Mouse (Mus musculus): ENCODE data around the gene Irf1. TPM values are rescaled to one million over a fixed set of nuclear protein-coding genes. Genes with fewer than 3 reads are reported as not detected.

The Irf1 gene
- total RNA-seq, 2 experiments from 2014 or later, result 18.7 to 23.9 TPM

DNA sequence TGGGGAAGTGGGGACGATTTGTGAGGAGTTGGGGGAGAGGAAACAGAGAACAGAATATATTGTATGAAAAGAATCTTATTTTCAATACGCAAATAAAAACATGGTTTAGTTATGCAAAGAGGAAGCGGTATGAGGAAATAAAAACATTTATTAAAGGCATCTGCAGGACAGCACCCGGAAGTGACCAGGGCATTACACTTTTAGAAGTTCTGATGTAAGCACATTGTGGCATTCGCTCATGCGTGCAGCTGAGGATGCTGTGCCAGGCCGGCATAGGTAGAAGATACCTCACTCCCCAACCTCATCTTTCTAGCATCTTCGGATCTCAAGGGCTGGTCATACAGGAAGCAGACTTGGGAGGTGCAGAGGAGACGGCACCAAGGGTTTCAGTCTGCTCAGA lies 13.5 kb downstream of the Irf1 start:
- DNase-seq, result no peak

DNA sequence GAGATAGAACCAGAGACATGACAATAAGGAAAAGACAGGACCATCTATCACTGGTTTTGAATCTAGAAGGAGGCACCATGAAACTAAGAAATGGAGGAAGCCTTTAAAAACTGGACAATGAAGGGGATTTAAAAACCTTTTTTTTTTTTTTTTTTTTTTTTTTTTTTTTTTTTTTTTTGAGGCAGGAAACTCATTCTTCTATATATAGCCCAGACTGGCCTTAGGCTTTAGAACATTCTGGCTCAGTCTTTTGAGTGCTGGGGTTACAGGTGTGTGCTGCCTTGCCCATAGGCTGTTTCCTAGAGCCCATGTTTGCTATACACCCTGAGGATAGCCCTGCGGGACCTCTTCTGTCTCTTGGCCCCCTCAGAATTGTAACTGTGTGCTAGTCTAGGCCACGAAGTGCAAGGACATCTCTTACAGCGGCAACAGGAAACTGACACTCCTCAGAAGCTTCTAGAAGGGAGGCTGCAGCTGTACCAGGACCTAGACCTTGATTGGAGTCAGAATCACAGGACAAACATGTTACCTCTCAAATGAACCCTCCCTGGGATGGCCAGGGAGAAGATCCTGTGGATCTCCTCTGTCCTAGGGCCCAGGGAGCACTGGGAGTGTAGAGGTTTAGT lies 15.6 kb downstream of the Irf1 start:
- DNase-seq, result peak in 1 of 2 experiments; percentile 38

DNA sequence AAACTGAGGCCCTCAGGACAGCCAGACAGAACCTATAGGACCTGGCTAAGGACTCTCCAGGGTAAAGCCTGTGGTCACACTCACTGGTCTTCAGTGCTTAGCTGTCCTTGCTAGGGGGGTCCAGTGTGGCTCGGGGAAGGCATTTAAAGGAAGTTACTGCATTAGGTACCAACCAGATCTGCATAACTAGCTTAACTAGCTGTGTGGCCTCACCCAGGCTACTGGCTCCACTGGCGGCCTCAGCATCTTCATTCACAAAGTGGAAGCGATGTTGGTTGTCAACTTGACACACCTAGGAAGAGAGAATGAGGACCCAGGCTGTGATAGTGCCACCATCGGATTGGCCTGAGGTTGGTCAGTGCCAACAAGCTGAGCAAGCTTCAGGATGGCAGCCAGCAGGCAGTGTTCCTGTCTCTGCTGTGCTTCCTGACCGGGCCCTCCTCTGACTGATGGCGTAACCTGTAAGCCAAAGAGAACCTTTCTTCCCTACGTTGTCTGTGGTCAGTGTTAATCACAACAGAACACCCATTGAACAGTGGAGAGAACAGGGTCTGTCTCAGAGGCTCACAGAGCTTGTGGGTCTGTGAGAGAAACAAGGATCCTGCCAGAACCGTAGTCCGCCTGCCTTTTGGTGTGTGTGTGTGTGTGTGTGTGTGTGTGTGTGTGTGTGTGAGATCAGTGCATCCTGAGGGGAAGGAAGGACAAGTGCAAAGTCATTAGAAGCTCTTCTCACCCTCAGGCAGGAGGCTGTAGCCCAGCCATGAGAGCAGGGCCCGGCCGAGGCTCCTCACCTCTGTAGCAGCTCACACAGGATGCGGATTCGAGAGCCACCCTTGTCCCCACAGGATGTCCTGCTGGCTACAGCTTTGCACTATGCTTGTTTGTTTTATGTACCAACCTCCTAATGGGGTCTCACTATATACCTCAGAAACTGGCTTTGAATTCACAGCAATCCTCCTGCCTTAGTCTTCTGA lies 16.5 kb downstream of the Irf1 start:
- peak; percentile 49 to 68 for DNase-seq

DNA sequence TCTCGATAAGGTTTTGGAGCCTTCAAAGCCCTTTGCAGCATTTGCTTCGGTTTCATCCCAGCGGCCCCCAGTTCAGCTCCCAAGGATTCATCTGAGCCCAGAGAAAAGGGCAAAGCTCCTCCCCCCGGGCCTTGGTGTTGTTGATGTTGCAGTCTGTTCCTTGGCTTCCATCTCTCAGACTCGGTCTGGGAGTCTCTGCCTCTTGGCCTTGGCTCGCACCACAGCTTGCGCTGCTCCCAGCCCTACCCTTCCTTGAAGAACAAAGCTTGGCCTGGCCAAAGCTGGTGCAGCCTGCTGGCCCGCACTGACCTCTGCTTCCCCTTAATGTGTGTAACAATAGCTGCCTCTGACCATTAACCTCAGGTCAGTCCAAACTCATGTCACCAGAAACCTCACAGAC lies 18.4 kb downstream of the Irf1 start:
- peak; percentile 73 to 91 for DNase-seq

DNA sequence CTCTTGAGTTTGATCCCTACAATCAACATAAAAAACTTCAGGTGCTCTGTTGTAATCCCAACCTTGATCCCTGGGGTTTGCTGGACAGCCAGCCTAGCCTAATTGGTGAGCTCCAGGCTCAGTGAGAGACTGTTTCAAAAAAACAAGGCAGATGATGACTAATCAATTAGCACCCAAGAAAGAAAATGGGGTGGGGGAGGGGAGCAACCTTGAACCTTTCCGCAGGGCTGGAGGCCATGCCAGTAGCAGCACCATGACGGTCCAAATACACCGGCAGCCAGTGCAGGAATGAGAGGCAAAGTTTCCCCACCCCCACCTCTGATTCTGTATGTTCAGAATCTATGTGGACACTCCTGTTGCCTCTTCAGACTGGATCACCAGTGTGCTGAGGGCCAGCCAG lies 19.5 kb downstream of the Irf1 start:
- DNase-seq, result no peak

DNA sequence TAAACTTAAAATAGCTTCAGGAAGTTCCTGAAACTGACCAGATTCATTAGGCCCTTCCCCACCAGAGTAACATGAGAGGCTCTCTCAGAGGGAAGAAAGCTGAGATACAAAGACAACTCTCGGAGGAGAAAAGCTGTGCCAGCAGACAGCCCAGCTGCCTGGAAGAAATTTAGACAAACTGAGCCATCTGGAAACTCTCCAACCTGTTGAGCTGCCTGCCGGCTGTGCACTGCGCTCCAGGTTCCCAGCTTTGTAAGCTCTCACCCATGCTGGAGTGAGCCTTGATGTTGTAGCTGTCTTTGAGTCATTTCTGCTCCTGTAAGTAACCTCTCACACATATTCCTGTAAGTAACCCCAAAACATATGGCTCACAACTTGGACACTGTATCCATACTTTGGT lies 23.2 kb downstream of the Irf1 start:
- peak in 1 of 2 experiments; percentile 47 for DNase-seq

DNA sequence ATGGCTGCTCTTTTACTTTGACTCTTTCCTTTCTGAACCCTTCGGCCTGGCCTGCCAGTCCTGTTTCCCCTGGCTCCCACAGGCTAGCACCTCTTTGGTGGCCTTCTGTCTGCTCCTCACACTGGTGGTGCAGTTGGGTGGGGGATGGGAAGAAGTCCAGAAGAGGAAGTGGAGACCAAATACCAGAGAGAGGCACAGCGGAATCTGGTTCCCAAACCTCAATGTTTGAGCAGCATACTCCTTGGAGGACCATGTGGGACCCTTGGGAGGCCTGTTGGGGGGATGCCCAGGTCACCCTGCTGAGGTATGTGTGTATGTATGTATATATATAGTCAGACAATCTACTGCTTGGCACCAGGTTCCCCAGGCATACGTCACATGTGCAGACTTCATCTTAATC lies 24.2 kb downstream of the Irf1 start:
- peak in 1 of 2 experiments; percentile 55 for DNase-seq

DNA sequence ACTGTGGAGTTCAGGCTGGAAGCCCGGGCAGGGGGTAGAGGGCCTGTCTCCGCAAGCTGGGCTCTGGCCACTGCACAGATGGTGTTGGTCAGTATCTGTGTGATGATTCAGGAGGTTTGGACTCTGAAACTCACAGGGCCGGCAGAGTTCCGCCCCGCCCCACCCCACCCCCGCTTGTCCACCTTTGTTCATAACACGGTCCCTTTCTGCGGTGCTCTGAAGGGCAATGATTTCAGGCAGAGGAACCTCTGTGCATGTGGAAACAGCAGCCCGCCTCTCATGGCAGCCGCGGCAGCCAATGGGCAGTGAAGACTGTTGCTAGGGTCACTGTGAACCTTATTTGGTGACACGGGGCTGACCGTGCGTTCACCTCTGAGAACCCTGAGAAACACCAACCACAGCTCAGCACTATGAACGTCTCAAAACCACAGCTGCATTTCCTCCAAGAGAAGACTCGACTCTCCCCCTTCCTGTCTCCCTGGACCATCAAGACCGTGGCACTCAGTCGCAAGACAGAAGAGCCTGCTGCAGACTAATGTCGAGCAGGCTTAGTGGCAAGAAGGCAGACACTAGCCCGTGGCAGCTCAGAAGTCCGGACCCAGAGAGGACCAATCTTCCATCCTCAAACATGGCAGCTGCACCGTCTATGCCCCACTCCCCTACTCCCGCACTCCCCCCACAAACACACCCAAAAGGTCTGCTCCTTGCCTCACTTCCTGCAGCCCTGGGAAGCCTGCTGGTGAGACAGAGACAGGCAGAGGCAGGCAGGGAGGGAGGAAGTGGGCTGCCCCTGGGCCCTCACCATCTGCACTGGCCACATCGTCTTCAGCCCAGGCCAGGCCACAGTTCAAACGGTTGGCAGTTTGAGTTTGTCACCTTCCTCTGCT lies 25.1 kb downstream of the Irf1 start:
- DNase-seq, result peak; percentile 60 to 70

DNA sequence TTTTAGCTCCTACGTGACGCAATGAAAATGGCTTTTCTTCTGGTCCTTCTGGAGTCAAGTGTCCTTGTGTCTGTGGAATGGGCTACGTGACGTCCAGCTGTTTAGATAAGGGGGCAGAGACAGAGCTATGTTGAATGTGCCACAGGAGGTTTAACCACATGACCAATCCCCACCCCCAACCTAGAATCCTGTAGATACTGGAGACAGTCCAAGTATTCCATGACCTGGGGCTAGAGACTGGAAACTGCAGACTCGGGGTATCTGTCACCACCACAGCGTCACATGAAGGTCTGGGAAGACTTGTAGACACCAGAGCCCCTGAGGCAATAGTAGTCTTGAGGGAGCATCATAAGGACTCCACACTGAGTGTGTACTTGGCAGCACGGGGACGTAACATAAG lies 26.0 kb downstream of the Irf1 start:
- no peak for DNase-seq

DNA sequence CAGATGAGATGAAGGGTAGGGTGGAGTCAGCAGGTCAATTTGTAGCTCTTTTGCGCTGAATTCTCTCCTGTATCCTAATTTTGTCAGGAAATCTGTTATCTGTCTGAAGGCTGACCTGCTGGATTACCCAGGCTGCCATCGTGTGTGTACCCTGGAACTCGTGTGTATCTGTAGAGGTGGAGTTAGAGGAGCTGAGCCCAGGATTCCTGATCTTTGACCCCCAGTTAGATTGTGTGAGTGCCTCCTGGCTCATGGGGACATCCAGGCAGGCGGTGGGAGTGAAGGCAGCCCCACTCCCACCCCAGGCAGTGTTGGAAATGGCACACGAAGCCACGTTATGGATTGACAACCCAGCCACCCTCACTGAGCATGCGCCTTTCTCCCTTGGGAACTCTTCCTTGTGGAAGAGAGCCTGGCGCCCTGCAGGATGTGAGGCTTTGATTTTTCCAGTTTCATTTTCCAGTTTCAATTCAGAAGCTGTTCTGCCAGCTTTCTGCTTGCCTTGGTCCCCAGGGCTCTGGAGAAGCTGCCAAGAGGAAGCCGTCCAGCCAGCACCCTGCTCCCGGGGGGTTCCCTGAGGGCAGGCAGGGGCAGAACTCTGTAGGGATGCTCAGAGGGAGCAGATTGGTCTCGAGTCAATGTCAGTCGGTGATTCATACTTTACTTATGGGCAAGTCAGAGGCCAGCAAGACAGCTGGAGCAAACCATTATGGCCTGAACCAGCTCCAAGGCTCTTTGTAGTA lies 26.8 kb downstream of the Irf1 start:
- peak; percentile 82 to 89 for DNase-seq

DNA sequence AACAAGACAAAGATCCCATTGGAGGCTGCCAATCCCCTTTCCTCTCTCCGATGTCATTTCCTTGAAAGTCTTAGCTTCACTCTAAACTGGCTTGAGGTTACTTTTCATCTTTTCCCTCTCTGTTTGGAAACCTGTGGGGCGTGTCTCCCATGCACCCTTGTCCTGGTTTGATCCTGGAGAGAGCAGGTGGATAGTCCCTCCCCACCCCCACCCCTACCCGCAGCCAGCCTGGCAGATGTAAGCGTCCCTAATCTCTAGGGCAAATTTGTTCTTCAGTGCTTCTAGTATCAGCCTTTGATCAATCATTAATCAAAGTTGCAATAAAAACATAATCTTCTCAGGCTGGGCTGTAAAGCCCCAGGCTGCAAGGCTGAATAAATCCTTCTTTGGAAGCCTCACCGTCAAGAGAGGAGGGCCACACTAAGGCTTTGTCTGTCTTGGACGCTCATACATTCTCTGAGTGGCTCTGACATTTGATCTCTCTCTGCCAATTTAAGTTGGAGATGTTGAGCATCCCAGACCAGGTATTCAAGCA lies 27.6 kb downstream of the Irf1 start:
- DNase-seq, result no peak

DNA sequence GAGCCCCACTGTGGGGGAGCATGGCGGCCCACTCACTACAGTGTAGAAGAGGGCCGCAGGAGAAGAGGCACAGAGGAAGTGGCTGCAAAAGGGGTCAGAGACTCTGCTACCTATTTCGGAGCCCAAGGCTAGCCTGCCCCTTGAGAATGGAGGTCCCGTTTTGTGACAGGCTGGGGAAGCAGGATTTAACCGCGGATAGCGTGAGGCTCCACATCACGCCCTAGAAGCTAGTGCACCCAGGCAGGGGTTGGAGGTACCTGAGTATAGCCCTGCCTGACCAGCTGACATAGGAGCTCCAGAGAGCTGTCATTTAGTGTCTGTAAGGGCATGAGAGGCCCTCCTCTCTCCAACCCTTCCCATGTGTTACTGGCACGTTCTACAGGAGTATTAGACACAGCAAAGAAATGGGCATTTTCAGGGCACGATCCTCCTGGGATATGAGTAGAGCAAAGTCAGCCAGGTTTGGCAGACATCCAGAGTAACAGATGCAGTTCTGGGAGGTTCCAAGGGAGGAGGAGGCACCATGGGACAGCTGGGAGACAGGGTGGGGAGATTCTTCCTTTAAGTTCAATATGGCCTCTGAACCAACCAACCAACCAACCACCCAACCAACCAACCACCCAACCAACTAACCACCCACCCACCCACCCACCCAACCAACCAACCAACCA lies 28.4 kb downstream of the Irf1 start:
- DNase-seq, result no peak

DNA sequence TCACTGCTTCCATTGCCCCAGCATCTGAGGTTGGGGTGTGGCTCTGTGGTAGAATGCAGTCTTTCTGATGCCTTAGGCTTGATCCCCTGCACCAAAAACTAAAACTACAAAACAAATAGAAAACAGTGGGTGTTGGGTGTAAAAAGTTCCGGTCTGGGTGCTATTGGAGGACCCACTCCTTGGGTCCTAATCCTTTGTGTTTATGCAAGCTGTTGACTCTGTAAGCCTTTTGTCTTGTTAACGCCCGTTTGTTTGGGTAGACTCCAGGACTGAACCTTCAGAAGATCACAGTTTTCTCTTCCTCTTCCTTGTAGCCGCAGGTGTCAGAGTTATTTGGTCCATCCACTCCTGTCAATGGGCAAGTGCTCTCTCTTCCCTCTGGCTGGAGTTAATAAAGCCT lies 30.2 kb downstream of the Irf1 start:
- no peak for DNase-seq

DNA sequence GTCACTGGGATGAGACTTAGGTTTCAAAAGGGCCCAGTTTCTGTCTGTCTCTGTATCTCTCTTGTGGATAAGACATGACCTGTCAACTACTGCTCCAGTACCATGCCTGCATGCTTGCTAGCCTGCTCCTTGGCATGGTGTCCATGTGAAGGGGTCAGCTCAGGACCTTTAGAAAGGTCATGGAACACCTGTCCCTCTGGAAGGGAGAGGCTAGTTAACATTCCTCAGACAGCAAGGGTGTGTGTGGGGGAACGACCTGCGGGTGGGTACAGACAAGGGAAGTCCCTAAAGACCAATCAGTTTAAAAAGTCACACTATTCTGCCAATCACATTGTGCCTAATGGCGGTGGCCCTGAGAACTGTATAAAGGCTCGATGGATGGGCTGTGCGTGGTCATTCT lies 31.2 kb downstream of the Irf1 start:
- no peak for DNase-seq

DNA sequence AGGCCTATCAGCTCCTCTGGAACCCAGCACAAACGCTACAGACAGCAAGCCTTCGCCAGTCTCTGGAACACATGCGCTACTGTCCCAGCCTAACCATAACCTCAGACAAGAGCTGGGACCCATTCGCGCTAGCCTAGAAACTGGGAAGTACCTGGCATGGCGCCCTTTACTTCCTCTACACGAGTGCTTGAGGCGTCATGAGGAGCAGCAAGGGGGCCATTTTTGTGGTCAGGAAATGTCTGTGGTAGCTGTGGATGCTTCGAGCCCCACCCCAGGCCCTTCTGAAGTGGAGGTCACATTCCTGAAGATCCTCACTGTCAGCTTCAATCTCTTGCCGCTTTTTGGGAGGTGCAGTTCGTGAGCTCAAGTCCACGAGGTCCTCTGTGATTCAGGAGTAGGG lies 33.3 kb downstream of the Irf1 start:
- DNase-seq, result peak in 1 of 2 experiments; percentile 31

DNA sequence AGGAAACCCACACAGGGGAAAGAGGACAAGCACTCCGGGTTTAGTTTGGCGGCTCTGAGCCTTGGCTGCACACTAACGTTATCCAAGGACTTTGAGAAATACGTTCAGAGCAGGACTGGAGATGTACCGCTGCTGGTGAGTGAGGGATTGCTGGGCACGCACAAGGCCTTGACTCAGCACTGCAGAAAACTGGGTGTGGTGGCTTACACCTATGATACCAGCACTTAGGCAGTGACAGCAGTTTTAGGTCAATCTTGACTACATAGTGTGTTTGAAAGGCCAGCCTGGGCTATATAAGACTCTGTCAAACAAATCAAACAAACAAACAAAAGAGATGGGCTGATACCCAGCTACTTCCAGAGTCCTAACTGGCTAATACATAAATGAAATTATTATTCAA lies 33.7 kb downstream of the Irf1 start:
- no peak for DNase-seq

DNA sequence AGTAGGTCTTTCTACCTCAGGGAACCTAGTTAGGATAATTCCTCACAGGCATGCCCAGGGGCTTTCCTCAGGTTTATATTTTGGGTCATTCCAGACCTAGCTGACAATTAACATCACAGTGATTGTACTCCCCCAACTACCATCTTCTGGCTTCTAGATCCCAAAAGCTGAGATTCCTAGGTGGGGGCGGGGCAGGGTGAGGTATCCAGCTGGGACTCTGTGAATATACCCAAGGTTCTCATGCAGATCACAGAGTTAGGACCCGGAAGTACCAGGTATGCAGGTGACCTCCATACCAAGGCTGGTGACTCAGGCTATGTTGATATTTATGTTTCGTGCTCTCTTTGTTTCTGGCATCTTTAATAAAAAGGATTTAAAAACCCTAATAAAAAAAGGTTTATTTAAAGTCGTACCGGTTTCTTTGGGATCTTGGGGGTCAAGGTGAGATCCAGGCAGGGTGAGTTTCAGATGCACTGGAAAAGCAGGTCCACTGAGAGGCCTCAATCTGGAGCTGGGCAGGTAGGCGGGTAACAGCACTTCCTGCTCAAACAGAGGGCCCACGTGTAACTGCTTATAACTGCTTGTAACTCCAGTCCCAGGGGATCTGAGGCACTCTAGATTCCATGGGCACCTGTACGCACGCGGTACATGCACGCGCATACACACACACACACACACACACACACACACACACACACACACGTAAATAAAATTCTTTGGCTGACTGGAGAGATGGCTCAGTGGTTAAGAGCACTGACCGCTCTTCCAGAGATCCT lies 34.9 kb downstream of the Irf1 start:
- DNase-seq, result no peak

DNA sequence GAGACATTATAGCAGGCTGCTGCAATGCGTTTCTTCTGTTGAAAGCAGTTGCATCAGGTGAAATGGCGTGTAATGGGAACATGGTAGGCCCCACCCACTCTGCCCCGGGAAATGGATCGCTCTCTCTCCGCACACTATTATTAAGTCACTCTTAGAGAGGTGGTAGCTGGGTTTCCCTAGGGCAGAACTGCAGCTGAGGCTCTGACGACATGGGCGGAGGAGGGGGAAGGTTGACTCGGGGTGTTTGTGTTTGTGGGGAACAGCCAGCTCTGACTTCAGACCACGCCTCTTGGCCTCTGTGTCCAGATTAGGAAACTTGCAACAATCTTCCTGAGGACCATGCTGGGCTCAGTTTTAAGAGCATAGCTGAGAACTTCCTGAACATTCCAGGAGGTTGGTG lies 36.0 kb downstream of the Irf1 start:
- peak; percentile 88 to 93 for DNase-seq

DNA sequence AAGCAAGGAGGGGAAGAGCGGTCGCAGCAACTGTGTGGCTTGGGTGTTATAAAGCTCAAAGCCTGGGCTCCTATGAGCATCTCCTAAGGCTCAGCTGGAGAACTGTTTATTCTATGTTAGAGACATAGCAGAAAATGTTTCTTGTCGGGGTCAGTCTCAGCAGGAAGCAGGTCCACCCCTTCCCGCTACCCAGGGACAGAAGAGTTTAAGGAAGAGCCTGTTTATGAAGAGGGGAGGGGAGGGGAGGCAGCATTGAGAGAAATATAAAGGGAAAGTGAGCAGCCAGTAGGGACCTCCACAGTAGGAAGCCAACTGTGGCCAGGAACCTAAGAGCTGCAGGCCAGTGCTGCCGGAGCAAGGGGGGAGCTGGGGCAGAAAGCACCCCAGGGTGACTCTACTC lies 39.5 kb downstream of the Irf1 start:
- DNase-seq, result peak in 1 of 2 experiments; percentile 31

DNA sequence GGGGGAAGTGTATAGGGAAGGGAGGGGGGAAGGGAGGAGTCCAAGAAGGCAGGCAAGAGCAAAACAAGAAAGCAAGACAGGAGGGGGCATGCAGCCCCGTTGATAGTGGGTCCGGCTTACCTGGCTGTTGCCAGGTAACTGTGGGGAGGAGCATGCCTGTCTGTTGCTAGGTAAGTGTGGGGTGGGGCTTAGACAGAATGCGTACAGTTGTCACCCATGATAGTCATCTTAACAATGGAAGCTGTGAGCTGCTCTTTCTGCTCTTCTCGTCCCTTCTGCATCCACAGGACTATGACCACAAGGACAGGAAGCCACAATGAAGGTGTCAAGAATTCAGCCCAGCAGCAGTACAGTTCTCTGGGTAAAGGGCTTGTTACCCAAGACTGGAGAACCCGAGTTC lies 40.3 kb downstream of the Irf1 start:
- DNase-seq, result no peak

Measured in heart, adult 18-20 months (tissue).